Mouse (Mus musculus) kidney, embryonic 16.5 days (tissue): ENCODE results near the gene Cbx6. TPM values are rescaled to one million over a fixed set of nuclear protein-coding genes. Genes with fewer than 3 reads are reported as not detected.

ENCODE experiments used
- ATAC-seq: fragments of 200-750 bp; cut with Nextera tagmentation; 2 replicates; pipeline ENCODE4 v1.8.0; 2017; ENCODE audit warnings: moderate TSS enrichment; ENCODE audit not compliant: low FRiP score, low TSS enrichment
- H3K27ac ChIP-seq: fragments of 300-500 bp; sonication (generic); 2 replicates; pipeline ENCODE4 v1.5.1; 2014; ENCODE audit warnings: low read length
- H3K27me3 ChIP-seq: fragments of 300-500 bp; sonication (generic); 2 replicates; pipeline ENCODE4 v1.6.1; 2014; ENCODE audit warnings: low read length, control low read depth, mixed read lengths; ENCODE audit not compliant: insufficient read depth
- H3K36me3 ChIP-seq: fragments of 300-500 bp; sonication (generic); 2 replicates; pipeline ENCODE4 v1.6.1; 2014; ENCODE audit warnings: low read length, control low read depth, mixed read lengths; ENCODE audit not compliant: insufficient read depth
- H3K4me1 ChIP-seq: fragments of 300-500 bp; sonication (generic); 2 replicates; pipeline ENCODE4 v1.6.1; 2014; ENCODE audit warnings: low read length, control low read depth, mixed read lengths; ENCODE audit not compliant: insufficient read depth
- H3K4me2 ChIP-seq: fragments of 300-500 bp; sonication (generic); replicated peaks from 2 replicates; pipeline ENCODE4 v1.6.1; 2014; ENCODE audit warnings: low read depth, low read length
- H3K4me3 ChIP-seq: fragments of 300-500 bp; sonication (generic); 2 replicates; pipeline ENCODE4 v1.5.1; 2014; ENCODE audit warnings: mild to moderate bottlenecking, low read length
- H3K9ac ChIP-seq: fragments of 300-500 bp; sonication (generic); replicated peaks from 2 replicates; pipeline ENCODE4 v1.6.1; 2014; ENCODE audit warnings: low read length
- H3K9me3 ChIP-seq: fragments of 300-500 bp; sonication (generic); 2 replicates; pipeline ENCODE4 v1.6.1; 2016; ENCODE audit warnings: low read length, control low read depth
- WGBS: fragments of 180-500 bp; shearing (Covaris S2); extraction: QIAGEN DNeasy Blood & Tissue Kit; methylation state at CpG from one replicate; pipeline ENCODE4 v1.1.7; 2014; 5-methylcytosine and 5-hydroxymethylcytosine counted together
- polyA plus RNA-seq: library from polyadenylated mRNA; unstranded; fragments of >200 nt; fragmentation: Nextera tagmentation; extraction: Ambion mirVana; gene quantifications from 2 replicates; pipeline ENCODE4 v1.2.1, GENCODE M21; 2015

The Cbx6 gene
- polyA plus RNA-seq, 1 experiment from 2014 or later, result 58.8 TPM

GRCm38 (mm10) chr15:79867260-79868002, 32.9 kb upstream of the Cbx6 start:
- no peaks in the 10 kb centered on the region; the same call in 1 of the 2 replicates for H3K9me3 ChIP-seq
- no peaks in the 10 kb centered on the region for H3K4me1 ChIP-seq
- H3K9ac ChIP-seq, result no peak overlapping the region
- no peak overlapping the region for H3K27ac ChIP-seq
- ATAC-seq, result no peak
- 84% methylated on average over 3 of the region's 3 CpGs for WGBS
- H3K4me2 ChIP-seq, result no peak overlapping the region
- H3K27me3 ChIP-seq, result no peaks in the 10 kb centered on the region
- H3K36me3 ChIP-seq, result no peaks in the 10 kb centered on the region
- H3K4me3 ChIP-seq, result no peak overlapping the region

- Histone ChIP-seq H3K27me3 (no peaks in the 10 kb centered on the region), H3K27ac (no peak overlapping the region), H3K4me3 (no peak overlapping the region), H3K9me3 (no peaks in the 10 kb centered on the region), H3K4me2 (no peak overlapping the region), H3K36me3 (no peaks in the 10 kb centered on the region), H3K9ac (no peak overlapping the region), H3K4me1 (no peaks in the 10 kb centered on the region)
- 87% methylated on average over 9 of the region's 9 CpGs for WGBS
- no peak for ATAC-seq
These were observed 25.3 kb upstream of the Cbx6 start for GRCm38 (mm10) chr15:79859821-79860220.

- ATAC-seq, result no peak
- Histone ChIP-seq H3K4me2 (no peak overlapping the region), H3K4me3 (no peak overlapping the region), H3K9ac (no peak overlapping the region), H3K36me3 (no peaks in the 10 kb centered on the region), H3K27me3 (no peaks in the 10 kb centered on the region), H3K4me1 (no peaks in the 10 kb centered on the region), H3K9me3 (no peaks in the 10 kb centered on the region), H3K27ac (no peak overlapping the region)
- 87% methylated on average over 5 of the region's 5 CpGs for WGBS
These were observed 24.5 kb upstream of the Cbx6 start for GRCm38 (mm10) chr15:79858979-79859378.

GRCm38 (mm10) chr15:79850143-79850542, 15.7 kb upstream of the Cbx6 start:
- no peak overlapping the region for H3K4me3 ChIP-seq
- no peak overlapping the region for H3K9ac ChIP-seq
- WGBS, result 95% methylated on average over 2 of the region's 2 CpGs
- no peak overlapping the region for H3K4me2 ChIP-seq
- no peak overlapping the region for H3K27ac ChIP-seq
- H3K27me3 ChIP-seq, result no peaks in the 10 kb centered on the region
- no peaks in the 10 kb centered on the region for H3K36me3 ChIP-seq
- peaks cover 14% of the 10 kb centered on the region for H3K4me1 ChIP-seq
- no peak for ATAC-seq
- peaks cover 3% of the 10 kb centered on the region; the same call in 1 of the 2 replicates for H3K9me3 ChIP-seq

- Histone ChIP-seq H3K9me3 (peaks cover 3% of the 10 kb centered on the region; the same call in 1 of the 2 replicates), H3K4me2 (no peak overlapping the region), H3K4me1 (peaks cover 14% of the 10 kb centered on the region), H3K4me3 (no peak overlapping the region), H3K27me3 (no peaks in the 10 kb centered on the region), H3K27ac (peak overlapping the region; percentile 37; the same call in 1 of the 2 replicates), H3K36me3 (no peaks in the 10 kb centered on the region), H3K9ac (no peak overlapping the region)
- ATAC-seq, result peak; percentile 84
- WGBS, result 28% methylated on average over 5 of the region's 5 CpGs
These were observed 12.6 kb upstream of the Cbx6 start for GRCm38 (mm10) chr15:79847100-79847499.

- Histone ChIP-seq H3K4me3 (no peak overlapping the region), H3K27me3 (no peaks in the 10 kb centered on the region), H3K9ac (no peak overlapping the region), H3K36me3 (no peaks in the 10 kb centered on the region), H3K27ac (no peak overlapping the region), H3K4me2 (no peak overlapping the region), H3K9me3 (peaks cover 3% of the 10 kb centered on the region; the same call in 1 of the 2 replicates), H3K4me1 (peaks cover 14% of the 10 kb centered on the region)
- no peak for ATAC-seq
- 59% methylated on average over 4 of the region's 4 CpGs for WGBS
These were observed 11.5 kb upstream of the Cbx6 start for GRCm38 (mm10) chr15:79845986-79846385.

GRCm38 (mm10) chr15:79842985-79843384, 8.5 kb upstream of the Cbx6 start:
- Histone ChIP-seq H3K9me3 (no peaks in the 10 kb centered on the region), H3K4me3 (no peak overlapping the region), H3K4me1 (peaks cover 12% of the 10 kb centered on the region), H3K27me3 (no peaks in the 10 kb centered on the region), H3K9ac (no peak overlapping the region), H3K36me3 (no peaks in the 10 kb centered on the region), H3K4me2 (no peak overlapping the region), H3K27ac (no peak overlapping the region)
- 82% methylated on average over 3 of the region's 3 CpGs for WGBS
- ATAC-seq, result no peak

GRCm38 (mm10) chr15:79840281-79840680, 5.8 kb upstream of the Cbx6 start:
- no peak overlapping the region for H3K4me2 ChIP-seq
- 41% methylated on average over 2 of the region's 2 CpGs for WGBS
- no peaks in the 10 kb centered on the region for H3K36me3 ChIP-seq
- H3K9me3 ChIP-seq, result no peaks in the 10 kb centered on the region
- H3K27ac ChIP-seq, result no peak overlapping the region
- no peak overlapping the region for H3K4me3 ChIP-seq
- H3K9ac ChIP-seq, result no peak overlapping the region
- H3K4me1 ChIP-seq, result peaks cover 1% of the 10 kb centered on the region; the same call in 1 of the 2 replicates
- no peaks in the 10 kb centered on the region for H3K27me3 ChIP-seq
- no peak for ATAC-seq

GRCm38 (mm10) chr15:79834881-79835260, 383 bp upstream of the Cbx6 start:
- Histone ChIP-seq H3K4me3 (peak overlapping the region; percentile 84; the same call in 1 of the 2 replicates), H3K9ac (peak overlapping the region; percentile 63; the same call in 1 of the 2 replicates), H3K4me1 (peaks cover 36% of the 10 kb centered on the region), H3K27me3 (no peaks in the 10 kb centered on the region), H3K27ac (peak overlapping the region; percentile 94), H3K9me3 (no peaks in the 10 kb centered on the region), H3K4me2 (peak overlapping the region; percentile 97), H3K36me3 (peaks cover 7% of the 10 kb centered on the region; the same call in 1 of the 2 replicates)
- no peak for ATAC-seq
- 53% methylated on average over 9 of the region's 9 CpGs for WGBS
